Mouse (Mus musculus) stomach, postnatal 0 days (tissue): ENCODE results near the gene Tlr7.

Experiments
- CTCF ChIP-seq: IDR thresholded peaks from 2 replicates; pipeline ENCODE4 v1.5.1; 2016; ENCODE audit warnings: antibody characterized with exemption, low read depth, mild to moderate bottlenecking, moderate library complexity
- EP300 ChIP-seq: optimal IDR thresholded peaks from 2 replicates; pipeline ENCODE3; 2016; ENCODE audit warnings: antibody characterized with exemption

DNA sequence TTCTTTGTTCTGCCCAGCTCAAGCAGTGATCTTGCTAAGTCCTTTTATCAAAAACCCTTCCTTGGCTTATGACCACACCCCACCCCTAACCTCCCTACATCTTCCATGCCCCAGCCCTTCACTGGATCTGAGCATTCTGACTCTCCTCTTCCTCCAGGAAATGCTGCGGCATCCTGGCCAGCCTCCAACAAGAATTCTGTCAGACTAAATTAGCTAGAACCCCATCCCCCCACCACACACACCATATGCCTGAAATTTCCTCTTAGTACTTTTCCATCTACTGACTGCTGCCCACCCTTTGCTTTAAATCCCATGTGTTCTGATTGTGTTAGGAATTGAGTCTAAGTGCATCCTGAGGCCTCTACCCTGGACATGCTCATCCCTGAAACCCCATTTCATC is 1.3 kb downstream of the Tlr7 start:
- no peak for TF ChIP-seq EP300
- no peak for TF ChIP-seq CTCF
